Mouse (Mus musculus) cerebellum, adult 9-10 months (tissue): ENCODE measurements around the gene Clec4a1.

ENCODE experiments used
- DNase-seq: peaks from one replicate; pipeline ENCODE4 v3.0.0; 2022

Gene Clec4a1

GRCm38 (mm10) chr6:122921451-122921850 lies at the start of gene Clec4a1:
Gene Clec4a1, plus strand, starts transcription at chr6:122921848.
- DNase-seq, result no peak

GRCm38 (mm10) chr6:122872800-122873199 lies 48.8 kb upstream of the Clec4a1 start:
- no peak for DNase-seq

GRCm38 (mm10) chr6:122873871-122874719 lies 47.6 kb upstream of the Clec4a1 start, which contains the start of gene Necap1:
Gene Necap1, plus strand, starts transcription at chr6:122874474.
- peak; percentile 99 for DNase-seq

- peak; percentile 82 for DNase-seq
These were observed 46.8 kb upstream of the Clec4a1 start for GRCm38 (mm10) chr6:122874720-122875389.

- no peak for DNase-seq
These were observed 42.4 kb upstream of the Clec4a1 start for GRCm38 (mm10) chr6:122879141-122879735.

- no peak for DNase-seq
These were observed 41.7 kb upstream of the Clec4a1 start for GRCm38 (mm10) chr6:122879781-122880505.

GRCm38 (mm10) chr6:122881287-122881686 lies 40.4 kb upstream of the Clec4a1 start:
- no peak for DNase-seq

GRCm38 (mm10) chr6:122883603-122884002 lies 38.0 kb upstream of the Clec4a1 start:
- DNase-seq, result no peak

GRCm38 (mm10) chr6:122889599-122889998 lies 32.0 kb upstream of the Clec4a1 start:
- no peak for DNase-seq

- peak; percentile 40 for DNase-seq
These were observed 29.1 kb upstream of the Clec4a1 start for GRCm38 (mm10) chr6:122892442-122893049.

- no peak for DNase-seq
These were observed 1.7 kb upstream of the Clec4a1 start for GRCm38 (mm10) chr6:122919922-122920321.

- no peak for DNase-seq
These were observed 13.2 kb downstream of the Clec4a1 start for GRCm38 (mm10) chr6:122934845-122935244.

- no peak for DNase-seq
These were observed 18.0 kb downstream of the Clec4a1 start for GRCm38 (mm10) chr6:122939618-122940017.

- no peak for DNase-seq
These were observed 25.1 kb downstream of the Clec4a1 start for GRCm38 (mm10) chr6:122946760-122947159.

- DNase-seq, result no peak
These were observed 30.8 kb downstream of the Clec4a1 start, which contains the start of gene Clec4a3 for GRCm38 (mm10) chr6:122952401-122952800. Gene Clec4a3, plus strand, starts transcription at chr6:122952515.

- DNase-seq, result no peak
These were observed 42.9 kb downstream of the Clec4a1 start for GRCm38 (mm10) chr6:122964562-122964961.

- DNase-seq, result no peak
These were observed 47.4 kb downstream of the Clec4a1 start for GRCm38 (mm10) chr6:122969048-122969447.
